Mouse (Mus musculus) midbrain, embryonic 11.5 days (tissue): ENCODE results near the gene Myh7. TPM values are rescaled to one million over a fixed set of nuclear protein-coding genes. Genes with fewer than 3 reads are reported as not detected.
"Not testable (repeated sequence)": the region's sequence is repeated elsewhere in the genome, so short reads cannot be mapped to it uniquely, and the experiment has no call there.

Source experiments
- ATAC-seq: fragments of 200-750 bp; cut with Nextera tagmentation; 2 replicates; pipeline ENCODE4 v1.8.0; 2017; ENCODE audit warnings: moderate TSS enrichment, moderate library complexity; ENCODE audit not compliant: low FRiP score
- DNase-seq: peaks from one replicate; pipeline ENCODE4 v3.0.0; 2015; ENCODE audit warnings: low spot score; ENCODE audit errors: missing footprints
- H3K27ac ChIP-seq: fragments of 300-500 bp; sonication (generic); 2 replicates; pipeline ENCODE4 v1.5.1; 2014; ENCODE audit warnings: low read depth, low read length
- H3K27me3 ChIP-seq: fragments of 300-500 bp; sonication (generic); 2 replicates; pipeline ENCODE4 v1.6.1; 2014; ENCODE audit warnings: mild to moderate bottlenecking, low read length, moderate library complexity, mixed read lengths; ENCODE audit not compliant: control insufficient read depth, insufficient read depth
- H3K36me3 ChIP-seq: fragments of 300-500 bp; sonication (generic); 2 replicates; pipeline ENCODE4 v1.6.1; 2014; ENCODE audit warnings: mild to moderate bottlenecking, low read length, moderate library complexity, mixed read lengths; ENCODE audit not compliant: control insufficient read depth, insufficient read depth
- H3K4me1 ChIP-seq: fragments of 300-500 bp; sonication (generic); 2 replicates; pipeline ENCODE4 v1.6.1; 2014; ENCODE audit warnings: low read length; ENCODE audit not compliant: control insufficient read depth, insufficient read depth
- H3K4me2 ChIP-seq: fragments of 300-500 bp; sonication (generic); 2 replicates; pipeline ENCODE4 v1.6.1; 2014; ENCODE audit warnings: mild to moderate bottlenecking, moderate library complexity
- H3K4me3 ChIP-seq: fragments of 300-500 bp; sonication (generic); 2 replicates; pipeline ENCODE4 v1.5.1; 2014; ENCODE audit warnings: low read depth, low read length
- H3K9ac ChIP-seq: fragments of 300-500 bp; sonication (generic); 2 replicates; pipeline ENCODE4 v1.6.1; 2014; ENCODE audit warnings: low read length
- H3K9me3 ChIP-seq: fragments of 300-500 bp; sonication (generic); 2 replicates; pipeline ENCODE4 v1.6.1; 2016; ENCODE audit warnings: low read length; ENCODE audit not compliant: control insufficient read depth
- WGBS: fragments of 180-500 bp; shearing (Covaris S2); extraction: QIAGEN DNeasy Blood & Tissue Kit; methylation state at CpG from one replicate; pipeline ENCODE4 v1.1.7; 2014; 5-methylcytosine and 5-hydroxymethylcytosine counted together
- polyA plus RNA-seq: library from polyadenylated mRNA; unstranded; fragments of >200 nt; fragmentation: Nextera tagmentation; extraction: Ambion mirVana; gene quantifications from 2 replicates; pipeline ENCODE4 v1.2.1, GENCODE M21; 2014

Gene Myh7
- 0.52 and 1.1 TPM in 2 replicates for polyA plus RNA-seq

DNA sequence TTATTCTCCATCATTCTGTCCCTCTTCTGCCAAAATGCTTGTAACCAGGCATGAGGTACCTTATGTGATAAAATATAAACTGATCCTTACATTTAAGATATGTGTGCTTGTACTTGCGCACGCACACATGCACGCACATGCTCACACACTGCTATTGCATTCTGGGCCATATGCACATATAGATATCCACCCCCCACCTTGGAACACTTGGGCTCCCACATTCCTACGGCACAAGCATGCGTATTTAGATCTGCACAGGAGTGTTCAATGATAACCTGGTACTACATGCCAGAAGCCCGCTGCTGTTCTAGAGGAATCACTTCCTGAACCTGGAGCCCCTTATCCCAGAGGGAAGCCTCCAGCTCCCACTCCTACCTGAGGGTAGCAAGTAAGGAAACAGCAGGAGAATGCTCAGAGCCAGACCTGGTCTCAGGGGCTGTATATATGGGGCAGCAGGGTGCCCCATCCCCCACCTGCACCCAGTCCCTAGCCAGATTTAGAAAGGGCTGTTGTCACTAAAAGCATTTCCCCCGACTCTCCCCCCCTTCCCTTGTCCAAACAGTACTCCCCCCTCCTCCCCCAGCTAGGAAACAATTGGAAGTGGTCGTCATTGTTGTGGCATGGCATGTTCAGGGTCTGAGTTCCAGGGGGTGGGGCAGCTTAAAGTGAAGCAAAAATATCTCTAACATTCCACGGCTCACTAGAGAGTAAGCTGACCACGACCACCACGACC is at the start of gene Myh7:
TSS of gene Myh7 (minus strand) at position 491 of the 733 bp plus-strand sequence.
- Histone ChIP-seq H3K27ac (peak within 1 kb of the TSS; percentile 89), H3K9me3 (no peaks in the 10 kb centered on the region), H3K36me3 (no peaks in the 10 kb centered on the region), H3K9ac (peak within 1 kb of the TSS; percentile 59), H3K4me3 (no peak within 1 kb of the TSS), H3K4me1 (peaks cover 32% of the 10 kb centered on the region), H3K4me2 (peak within 1 kb of the TSS; percentile 19; the same call in 1 of the 2 replicates), H3K27me3 (no peaks in the 10 kb centered on the region)
- WGBS, result 48% methylated on average over 11 of the region's 11 CpGs
- ATAC-seq, result peak; percentile 31
- DNase-seq, result peak; percentile 81

DNA sequence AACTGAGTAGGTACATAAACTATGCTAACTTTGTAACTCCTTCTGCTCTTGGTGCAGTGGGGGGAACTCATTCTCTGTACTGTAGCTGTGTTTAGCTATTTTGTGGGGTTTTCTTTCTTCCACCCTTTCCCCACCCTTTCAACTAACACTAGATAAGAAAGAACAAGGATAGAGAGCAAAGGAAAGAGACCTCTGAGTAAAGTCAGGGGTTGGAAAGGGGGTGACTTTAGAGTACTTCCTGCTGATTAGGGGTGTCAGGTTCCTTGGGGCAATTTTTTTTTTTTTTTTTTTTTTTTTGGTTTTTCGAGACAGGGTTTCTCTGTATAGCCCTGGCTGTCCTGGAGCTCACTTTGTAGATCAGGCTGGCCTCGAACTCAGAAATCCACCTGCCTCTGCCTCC is 49.3 kb upstream of the Myh7 start:
- H3K27ac ChIP-seq, H3K4me1 ChIP-seq, ATAC-seq, H3K9me3 ChIP-seq, H3K4me3 ChIP-seq, H3K4me2 ChIP-seq, H3K36me3 ChIP-seq, H3K27me3 ChIP-seq, H3K9ac ChIP-seq, DNase-seq: not testable (repeated sequence)
- no CpG with 5 or more reads among the region's 2 CpGs for WGBS

DNA sequence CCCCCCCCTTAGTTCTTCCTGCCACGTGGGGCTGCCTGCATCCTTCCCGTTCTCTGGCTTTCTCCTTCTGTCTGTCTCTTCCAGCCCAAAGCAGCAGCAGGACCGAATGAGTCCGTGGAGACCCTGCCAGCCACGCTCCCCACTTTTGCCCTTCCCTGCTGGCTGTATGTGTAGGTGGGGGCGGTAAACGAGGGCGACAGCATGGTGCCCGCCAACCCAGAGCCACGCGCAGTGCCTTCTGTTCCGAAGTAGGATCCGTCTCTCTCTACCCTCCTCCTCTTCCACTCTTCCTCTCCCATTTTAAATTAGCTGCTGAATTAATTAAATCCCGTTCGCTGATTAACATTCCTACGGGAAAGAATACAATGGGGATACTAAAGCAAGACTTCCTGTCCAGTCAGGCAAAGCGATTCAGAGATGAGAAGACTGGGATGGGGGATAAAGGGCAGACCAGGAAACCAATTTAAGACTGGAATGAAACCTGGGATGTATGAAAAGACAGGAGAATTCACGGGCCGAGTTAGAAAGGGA is 38.3 kb upstream of the Myh7 start:
- H3K9ac ChIP-seq, result peak overlapping the region; percentile 2; the same call in 1 of the 2 replicates
- H3K4me1 ChIP-seq, result peaks cover 16% of the 10 kb centered on the region
- H3K9me3 ChIP-seq, result no peaks in the 10 kb centered on the region
- no peak overlapping the region for H3K27ac ChIP-seq
- DNase-seq (no peak), ATAC-seq (no peak)
- 28% methylated on average over 19 of the region's 19 CpGs for WGBS
- peak overlapping the region; percentile 22; the same call in 1 of the 2 replicates for H3K4me2 ChIP-seq
- no peaks in the 10 kb centered on the region for H3K36me3 ChIP-seq
- H3K4me3 ChIP-seq, result no peak overlapping the region
- no peaks in the 10 kb centered on the region; the same call in 1 of the 2 replicates for H3K27me3 ChIP-seq

DNA sequence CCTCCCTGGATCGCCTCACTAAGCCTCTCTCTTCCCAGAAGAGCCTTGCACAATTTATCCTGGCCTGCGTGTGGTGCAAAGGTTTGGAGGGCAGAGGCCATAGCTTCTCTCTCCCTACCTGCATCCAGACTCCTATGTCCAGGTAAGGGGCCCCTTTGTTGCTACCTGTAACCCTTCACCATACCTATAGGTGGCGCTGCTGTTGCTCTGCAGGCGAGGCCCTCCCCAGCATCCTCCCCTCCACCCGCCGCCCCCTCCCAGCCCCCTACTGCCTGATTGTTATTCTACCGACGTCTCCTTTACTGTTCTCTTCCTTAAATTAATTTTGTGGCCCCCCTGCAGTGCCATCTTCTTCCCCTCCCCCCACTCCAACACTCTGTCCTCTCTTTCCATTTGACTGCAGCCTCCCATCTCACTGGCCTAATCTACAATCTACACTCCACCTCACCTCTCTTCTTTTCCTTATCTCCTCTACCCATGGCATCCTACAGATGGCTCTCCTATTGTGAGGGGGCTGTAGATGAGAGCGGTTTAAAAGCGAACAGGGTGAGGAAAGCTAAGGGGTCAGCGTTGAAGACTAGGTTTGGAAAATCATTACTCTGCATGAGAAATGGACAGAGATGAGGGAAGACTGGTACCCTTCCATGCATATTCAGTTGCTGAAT is 34.7 kb upstream of the Myh7 start:
- no peaks in the 10 kb centered on the region for H3K36me3 ChIP-seq
- H3K4me3 ChIP-seq, result no peak overlapping the region
- no peak overlapping the region for H3K4me2 ChIP-seq
- H3K27me3 ChIP-seq, result no peaks in the 10 kb centered on the region; the same call in 1 of the 2 replicates
- H3K9ac ChIP-seq, result no peak overlapping the region
- peaks cover 23% of the 10 kb centered on the region for H3K4me1 ChIP-seq
- ATAC-seq, result peak; percentile 25; the same call in 1 of the 2 replicates
- DNase-seq, result peak; percentile 87
- no peaks in the 10 kb centered on the region for H3K9me3 ChIP-seq
- WGBS, result 6% methylated on average over 11 of the region's 11 CpGs
- H3K27ac ChIP-seq, result peak overlapping the region; percentile 58

DNA sequence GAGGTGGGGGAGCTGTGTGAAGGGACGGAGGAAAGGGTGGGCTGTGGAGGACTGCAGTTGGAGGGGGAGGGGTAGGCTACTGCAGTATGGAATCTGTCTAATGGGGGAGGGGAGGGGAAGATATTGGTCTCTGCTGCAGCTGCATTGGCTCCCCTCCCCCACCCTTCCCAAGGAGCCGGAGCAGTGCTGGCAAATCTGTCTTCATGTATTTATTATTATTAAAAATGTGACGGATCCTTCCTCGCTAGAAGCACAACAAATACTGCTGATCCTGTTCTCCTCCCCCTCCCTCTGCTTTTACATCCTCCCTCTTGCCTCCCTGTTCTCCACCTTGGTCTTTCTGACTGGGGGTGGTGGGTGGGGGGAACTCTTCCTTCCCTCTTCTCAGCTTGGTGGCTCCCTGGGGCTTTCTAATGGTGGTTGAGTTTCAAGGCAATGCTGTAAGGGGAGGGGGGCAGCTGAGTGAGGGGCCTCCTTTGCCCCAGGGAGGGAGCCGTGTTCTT is 34.0 kb upstream of the Myh7 start:
- H3K4me2 ChIP-seq, result peak overlapping the region; percentile 24; the same call in 1 of the 2 replicates
- no peaks in the 10 kb centered on the region; the same call in 1 of the 2 replicates for H3K27me3 ChIP-seq
- H3K27ac ChIP-seq, result peak overlapping the region; percentile 58
- no peaks in the 10 kb centered on the region for H3K9me3 ChIP-seq
- DNase-seq (peak; percentile 86), ATAC-seq (peak; percentile 81)
- no peaks in the 10 kb centered on the region for H3K36me3 ChIP-seq
- no peak overlapping the region for H3K4me3 ChIP-seq
- H3K4me1 ChIP-seq, result peaks cover 23% of the 10 kb centered on the region
- 6% methylated on average over 5 of the region's 5 CpGs for WGBS
- H3K9ac ChIP-seq, result peak overlapping the region; percentile 24; the same call in 1 of the 2 replicates

DNA sequence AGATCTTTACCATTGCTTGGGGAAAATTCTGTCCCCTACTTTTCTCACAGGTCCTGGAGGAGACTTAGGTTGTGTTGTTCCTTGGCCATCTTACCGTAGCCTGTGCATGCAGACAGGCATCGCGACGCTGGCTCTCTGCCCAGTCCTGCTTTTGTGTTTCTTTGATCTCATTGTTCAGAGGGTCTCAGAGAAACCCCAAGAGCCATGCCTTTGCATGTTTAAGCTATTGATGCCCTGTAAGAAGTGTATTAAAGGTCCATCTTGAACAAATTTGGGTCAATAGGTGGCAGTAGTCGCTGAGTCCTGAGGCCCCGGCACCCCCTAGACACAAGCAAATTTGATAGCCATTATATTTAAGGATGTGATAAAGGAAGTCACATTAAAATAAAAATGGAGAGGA is 33.2 kb upstream of the Myh7 start:
- DNase-seq, result peak; percentile 90
- 6% methylated on average over 6 of the region's 6 CpGs for WGBS
- Histone ChIP-seq H3K9me3 (no peaks in the 10 kb centered on the region), H3K4me1 (peaks cover 23% of the 10 kb centered on the region), H3K36me3 (no peaks in the 10 kb centered on the region; the same call in 1 of the 2 replicates), H3K4me3 (no peak overlapping the region), H3K27ac (peak overlapping the region; percentile 58), H3K4me2 (peak overlapping the region; percentile 9; the same call in 1 of the 2 replicates), H3K9ac (peak overlapping the region; percentile 16; the same call in 1 of the 2 replicates), H3K27me3 (no peaks in the 10 kb centered on the region; the same call in 1 of the 2 replicates)
- ATAC-seq, result peak; percentile 47; the same call in 1 of the 2 replicates

DNA sequence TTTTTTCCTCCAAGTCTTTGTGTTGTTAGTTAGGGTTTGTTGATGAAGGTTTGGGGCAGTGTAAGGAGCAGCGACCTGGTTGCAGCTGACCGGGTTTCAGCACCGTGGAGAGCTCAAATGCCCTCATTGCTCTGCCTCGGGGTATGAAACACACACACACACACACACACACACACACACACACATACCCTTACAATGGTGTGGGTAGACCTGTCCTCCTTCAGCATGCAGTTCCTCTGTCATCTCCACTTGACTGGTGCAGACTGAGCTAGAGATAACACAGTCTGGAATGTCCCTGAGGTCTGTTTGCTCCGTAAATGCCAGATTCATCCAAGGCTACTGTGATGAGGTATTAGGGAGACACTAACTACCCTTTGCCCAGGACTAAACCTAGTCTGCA is 32.8 kb upstream of the Myh7 start:
- 17% methylated on average over 5 of the region's 5 CpGs for WGBS
- H3K9me3 ChIP-seq, result no peaks in the 10 kb centered on the region
- no peak overlapping the region for H3K4me2 ChIP-seq
- H3K36me3 ChIP-seq, result no peaks in the 10 kb centered on the region; the same call in 1 of the 2 replicates
- 0 out of 2 replicates have a peak, but pooled peaks have one; percentile 25 for ATAC-seq
- no peaks in the 10 kb centered on the region; the same call in 1 of the 2 replicates for H3K27me3 ChIP-seq
- peak; percentile 89 for DNase-seq
- H3K4me1 ChIP-seq, result peaks cover 23% of the 10 kb centered on the region
- peak overlapping the region; percentile 58 for H3K27ac ChIP-seq
- H3K4me3 ChIP-seq, result no peak overlapping the region
- H3K9ac ChIP-seq, result peak overlapping the region; percentile 16; the same call in 1 of the 2 replicates

DNA sequence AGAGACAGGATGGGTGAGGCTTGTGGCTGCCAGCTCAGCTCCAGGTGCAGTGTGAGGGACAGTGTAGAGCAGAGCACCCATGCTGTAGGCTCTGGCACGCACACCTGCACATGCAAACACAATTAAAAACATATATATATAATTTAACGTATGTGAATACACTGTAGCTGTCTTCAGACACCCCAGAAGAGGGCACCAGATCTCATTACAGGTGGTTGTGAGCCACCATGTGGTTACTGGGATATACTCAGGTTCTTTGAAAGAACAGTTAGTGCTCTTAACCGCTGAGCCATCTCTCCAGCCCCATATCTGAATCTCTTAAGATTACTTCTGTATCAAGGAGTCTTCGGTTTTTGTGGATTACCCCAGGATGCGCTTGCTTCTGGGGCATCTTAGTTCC is 31.1 kb upstream of the Myh7 start:
- Histone ChIP-seq H3K4me2 (no peak overlapping the region), H3K4me1 (peaks cover 23% of the 10 kb centered on the region), H3K27me3 (no peaks in the 10 kb centered on the region; the same call in 1 of the 2 replicates), H3K36me3 (peaks cover 6% of the 10 kb centered on the region), H3K9me3 (no peaks in the 10 kb centered on the region), H3K4me3 (no peak overlapping the region), H3K27ac (no peak overlapping the region), H3K9ac (no peak overlapping the region)
- no peak for ATAC-seq
- 78% methylated on average over 5 of the region's 5 CpGs for WGBS
- no peak for DNase-seq
